Mouse (Mus musculus): ENCODE results near the gene Tmem45b. TPM values are rescaled to one million over a fixed set of nuclear protein-coding genes. Genes with fewer than 3 reads are reported as not detected.

The Tmem45b gene
- polyA plus RNA-seq (2014; fragmentation: Illumina TruSeq; extraction: RNeasy Lipid Tissue Mini Kit (QIAGEN cat#74804); ENCODE audit: low read depth, low replicate concordance), result 0.84 TPM

GRCm38 (mm10) chr9:31463692-31464474 lies at the start of gene Tmem45b:
Gene Tmem45b, minus strand, starts transcription at chr9:31464462.

GRCm38 (mm10) chr9:31385947-31386354 lies 78.3 kb downstream of the Tmem45b start, which contains the start of gene Nfrkb:
Gene Nfrkb, plus strand, starts transcription at chr9:31386192.

Other genes with a start within 250 kb of the Tmem45b start
- 4.9 TPM for gene Prdm10, start 183.9 kb downstream of the Tmem45b start, polyA plus RNA-seq (2014; fragmentation: Illumina TruSeq; extraction: RNeasy Lipid Tissue Mini Kit (QIAGEN cat#74804); ENCODE audit: low read depth, low replicate concordance)
- 9.7 TPM for gene Nfrkb, start 78.3 kb downstream of the Tmem45b start, polyA plus RNA-seq (2014; fragmentation: Illumina TruSeq; extraction: RNeasy Lipid Tissue Mini Kit (QIAGEN cat#74804); ENCODE audit: low read depth, low replicate concordance)